Mouse (Mus musculus) heart, embryonic 16.5 days (tissue): ENCODE data around the gene Gm3183. TPM values are rescaled to one million over a fixed set of nuclear protein-coding genes. Genes with fewer than 3 reads are reported as not detected.
"Not testable (repeated sequence)": the region's sequence is repeated elsewhere in the genome, so short reads cannot be mapped to it uniquely, and the experiment has no call there.

ENCODE experiments used
- ATAC-seq: fragments of 200-750 bp; cut with Nextera tagmentation; replicated peaks from 2 replicates; pipeline ENCODE4 v1.8.0; 2017; ENCODE audit warnings: moderate number of reproducible peaks; ENCODE audit not compliant: insufficient read depth, low FRiP score; ENCODE audit errors: extremely low read depth
- H3K27ac ChIP-seq: fragments of 300-500 bp; sonication (generic); 2 replicates; pipeline ENCODE4 v1.5.1; 2014; ENCODE audit warnings: mild to moderate bottlenecking, low read length, control low read depth, moderate library complexity
- H3K27me3 ChIP-seq: fragments of 300-500 bp; sonication (generic); 2 replicates; pipeline ENCODE4 v1.6.1; 2014; ENCODE audit warnings: low read length, mixed read lengths; ENCODE audit not compliant: control insufficient read depth, insufficient read depth
- H3K36me3 ChIP-seq: fragments of 300-500 bp; sonication (generic); 2 replicates; pipeline ENCODE4 v1.6.1; 2014; ENCODE audit not compliant: control insufficient read depth, insufficient read depth
- H3K4me1 ChIP-seq: fragments of 300-500 bp; sonication (generic); 2 replicates; pipeline ENCODE4 v1.6.1; 2014; ENCODE audit warnings: low read length, mixed read lengths; ENCODE audit not compliant: control insufficient read depth, insufficient read depth
- H3K4me2 ChIP-seq: fragments of 300-500 bp; sonication (generic); 2 replicates; pipeline ENCODE4 v1.6.1; 2014; ENCODE audit warnings: low read depth, mild to moderate bottlenecking, control low read depth, low read length
- H3K4me3 ChIP-seq: fragments of 300-500 bp; sonication (generic); 2 replicates; pipeline ENCODE4 v1.5.1; 2014; ENCODE audit warnings: mild to moderate bottlenecking, control low read depth, low read length
- H3K9ac ChIP-seq: fragments of 300-500 bp; sonication (generic); 2 replicates; pipeline ENCODE4 v1.6.1; 2014; ENCODE audit warnings: low read length, control low read depth
- H3K9me3 ChIP-seq: fragments of 300-500 bp; sonication (generic); replicated peaks from 2 replicates; pipeline ENCODE4 v1.6.1; 2016; ENCODE audit warnings: low read length; ENCODE audit not compliant: control insufficient read depth
- WGBS: fragments of 180-500 bp; shearing (Covaris S2); extraction: QIAGEN DNeasy Blood & Tissue Kit; methylation state at CpG from one replicate; pipeline ENCODE4 v1.1.7; 2014; 5-methylcytosine and 5-hydroxymethylcytosine counted together
- polyA plus RNA-seq: library from polyadenylated mRNA; unstranded; fragments of >200 nt; fragmentation: Nextera tagmentation; extraction: Ambion mirVana; gene quantifications from 2 replicates; pipeline ENCODE4 v1.2.1, GENCODE M21; 2015

Gene Gm3183
- polyA plus RNA-seq = not detected in 2 replicates

GRCm38 (mm10) chr5:94865136-94865535 is at the start of gene Gm3183:
Gene Gm3183 (plus strand): TSS chr5:94865436.
- not testable (repeated sequence) for H3K9ac ChIP-seq, H3K27ac ChIP-seq, ATAC-seq, H3K4me1 ChIP-seq, H3K27me3 ChIP-seq, H3K9me3 ChIP-seq, H3K4me3 ChIP-seq, H3K4me2 ChIP-seq, H3K36me3 ChIP-seq
- WGBS = no CpG with 5 or more reads among the region's 1 CpGs

Other genes starting within 250 kb of the Gm3183 start
- not detected in 2 replicates for gene Gm3147, start 249.1 kb upstream of the Gm3183 start, polyA plus RNA-seq
- gene Gm6509, start 241.5 kb upstream of the Gm3183 start, polyA plus RNA-seq = not detected in 2 replicates
- not detected in 2 replicates for gene Gm6205, start 217.1 kb upstream of the Gm3183 start, polyA plus RNA-seq
- gene Gm6367, start 123.2 kb downstream of the Gm3183 start, polyA plus RNA-seq = not detected in 2 replicates
- not detected in 2 replicates for gene Gm7942, start 241.5 kb downstream of the Gm3183 start, polyA plus RNA-seq